In genomic region chr7:83431094-83431493, GRCm38 (mm10) we compare ENCODE assay signal across 10 mouse cellular contexts.
DNase-seq lines count a peak whose midpoint lies in the region; ATAC-seq and TF ChIP-seq lines count a peak whose summit lies in the region.
"Had no signal": no experiment of that assay in that cellular context is flagged by ENCODE, and none has a peak within 500 bp of the region (broad histone marks: within the 10 kb centered on the region; RNA-seq: fewer than 3 reads in every experiment).

No protein-coding gene starts in this region.

- ATAC-seq in lung, embryonic 14.5 days (ENCODE audit: insufficient read depth) = peak; percentile 88

- no peaks in the 10 kb centered on the region for H3K9me3 ChIP-seq in lung, embryonic 14.5 days (ENCODE audit: low read depth, low read length)

- H3K27ac ChIP-seq in lung, embryonic 14.5 days (ENCODE audit: low read depth) = peak overlapping the region; percentile 64; the same call in 1 of the 2 replicates
- H3K27ac ChIP-seq: layer of hippocampus, adult 2 months had no signal

- 23% methylated on average over 2 of the region's 2 CpGs for WGBS in lung, embryonic 14.5 days
- 25% methylated on average over 2 of the region's 2 CpGs for WGBS in lung, adult 2 months

- no peak for TF ChIP-seq CTCF in lung, embryonic 14.5 days (IDR thresholded peaks at IDR 0.05; ENCODE audit: low read depth)
- TF ChIP-seq CTCF in lung, adult 2 months (IDR thresholded peaks at IDR 0.05; ENCODE audit: insufficient read depth, low read length) = no peak

- peak; percentile 80 for DNase-seq in lung, embryonic 14.5 days
- DNase-seq in lung, adult 2 months = no peak
- DNase-seq in gastrocnemius, postnatal 4 days (ENCODE audit: low spot score in 2 of 2) = peak; percentile 21 to 71
- DNase-seq in kidney, postnatal 14 days = peak; percentile 60
- DNase-seq in skeletal muscle tissue, adult 2 months (ENCODE audit: low read depth, low spot score) = peak; percentile 76
- no peak for DNase-seq in thymus, postnatal 14 days
- no peak for DNase-seq in adrenal gland, adult 8-10 months
- DNase-seq in cerebellum, postnatal 25 days = no peak

- H3K9ac ChIP-seq in lung, embryonic 14.5 days = no peak overlapping the region

- peaks cover 11% of the 10 kb centered on the region; the same call in 1 of the 2 replicates for H3K4me1 ChIP-seq in lung, embryonic 14.5 days (ENCODE audit: insufficient read depth)
- no peaks in the 10 kb centered on the region for H3K4me1 ChIP-seq in lung, adult 2 months (ENCODE audit: control insufficient read depth, insufficient read depth, low read length)

- H3K4me2 ChIP-seq in lung, embryonic 14.5 days = no peak overlapping the region

- H3K36me3 ChIP-seq in lung, embryonic 14.5 days (ENCODE audit: insufficient read depth) = no peaks in the 10 kb centered on the region

- TF ChIP-seq POLR2A in lung, adult 2 months (IDR thresholded peaks at IDR 0.05; ENCODE audit: borderline replicate concordance, extremely low read depth, low read depth, low read length) = no peak

- no peak overlapping the region for H3K4me3 ChIP-seq in lung, embryonic 14.5 days (ENCODE audit: low read depth, low read length)
- no peak overlapping the region for H3K4me3 ChIP-seq in lung, adult 2 months (replicated peaks; ENCODE audit: extremely low read depth, low read depth, low read length)
- H3K4me3 ChIP-seq: erythroblast, embryonic 14.5 days; layer of hippocampus, adult 2 months had no signal

- no peaks in the 10 kb centered on the region for H3K27me3 ChIP-seq in lung, embryonic 14.5 days (ENCODE audit: insufficient read depth, low read length)

Comparison
In these comparisons a context has a peak if more than half of its experiments do, and no peak if none do; other contexts are left out.
1. DNase-seq: peak in lung, embryonic 14.5 days (single experiment), gastrocnemius, postnatal 4 days (2 of 2), kidney, postnatal 14 days (single experiment) and skeletal muscle tissue, adult 2 months (single experiment); none in lung, adult 2 months (single experiment), thymus, postnatal 14 days (single experiment), adrenal gland, adult 8-10 months (single experiment) and cerebellum, postnatal 25 days (0 of 2).